Mouse (Mus musculus): ENCODE measurements around the gene Tmub1.

DNA sequence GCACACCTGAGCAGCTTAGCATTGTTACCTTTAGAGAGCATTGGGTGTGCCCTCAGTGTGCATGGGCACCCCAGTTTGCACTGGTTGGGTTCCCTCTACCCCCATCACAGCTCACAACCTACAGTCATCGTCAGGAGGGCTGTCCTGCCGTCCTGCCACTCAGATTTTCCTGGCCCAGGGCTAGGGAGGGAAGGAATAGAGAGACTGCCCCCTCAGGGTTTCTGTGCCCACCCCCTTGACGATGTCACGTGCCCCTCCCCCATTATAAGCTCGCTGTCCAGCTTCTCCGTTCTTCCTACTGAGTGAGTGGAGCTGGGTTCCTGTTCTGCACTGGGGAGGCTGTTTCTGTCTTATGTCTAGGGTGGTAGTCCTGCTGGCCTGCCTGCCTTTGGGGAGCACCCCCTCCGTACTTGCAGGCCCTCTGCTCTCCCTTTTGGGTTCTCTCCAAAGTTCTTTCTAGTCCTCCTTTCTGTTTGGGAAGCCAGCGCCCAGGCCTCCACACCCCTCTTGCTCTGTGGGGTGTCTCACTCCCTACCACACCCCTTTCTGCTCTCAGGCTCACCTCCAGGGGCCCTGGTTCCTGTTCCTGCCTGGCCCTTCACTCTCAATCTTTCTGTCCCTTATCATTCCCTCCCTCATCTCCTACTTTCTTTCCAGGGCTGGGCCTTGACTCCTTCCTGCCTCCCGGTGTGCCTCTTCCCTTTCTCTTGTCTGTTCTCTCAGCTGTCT lies 20.9 kb downstream of the Tmub1 start:
- TF ChIP-seq GATA1 (IDR thresholded peaks at IDR 0.05; ENCODE audit: low read length): no peak
- no peak for TF ChIP-seq TAL1 (IDR thresholded peaks at IDR 0.05; ENCODE audit: low read length)
